ENCODE assay signal across 9 mouse cellular contexts in the genomic region with DNA sequence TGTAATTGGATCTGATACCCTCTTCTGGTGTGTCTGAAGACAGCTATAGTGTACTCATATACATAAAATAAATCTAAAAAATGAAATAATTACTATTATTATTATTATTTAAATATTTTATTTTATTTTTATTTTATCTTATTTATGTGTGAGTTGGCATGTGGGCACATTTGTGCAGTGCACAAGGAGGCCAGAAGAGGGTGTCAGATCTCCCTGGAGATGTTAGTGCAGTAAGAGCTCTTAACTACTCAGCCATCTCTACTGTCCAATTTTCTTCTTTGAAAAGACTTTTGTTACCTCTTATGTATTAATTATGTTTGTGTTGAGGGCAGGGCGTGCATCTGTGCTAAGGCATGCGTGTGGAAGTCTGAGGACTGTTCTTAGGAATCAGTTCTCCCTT. TPM values are rescaled to one million over a fixed set of nuclear protein-coding genes. Genes with fewer than 3 reads are reported as not detected.
DNase-seq lines count a peak whose midpoint lies in the region; ATAC-seq lines count a peak whose summit lies in the region.
"Had no signal": no experiment of that assay in that cellular context is flagged by ENCODE, and none has a peak within 500 bp of the region (broad histone marks: within the 10 kb centered on the region; RNA-seq: fewer than 3 reads in every experiment).

No protein-coding gene starts in this region.

- no peak overlapping the region for H3K4me2 ChIP-seq in kidney, embryonic 14.5 days (replicated peaks; ENCODE audit: low read depth, low read length)
- H3K4me2 ChIP-seq in forebrain, embryonic 12.5 days, result no peak overlapping the region
- H3K4me2 ChIP-seq: hindbrain, embryonic 13.5 days had no signal

- H3K36me3 ChIP-seq in kidney, embryonic 14.5 days (ENCODE audit: control insufficient read depth, insufficient read depth, low read length), result no peaks in the 10 kb centered on the region
- no peaks in the 10 kb centered on the region for H3K36me3 ChIP-seq in forebrain, embryonic 12.5 days (replicated peaks)
- H3K36me3 ChIP-seq: hindbrain, embryonic 13.5 days had no signal

- DNase-seq in kidney, adult 18-20 months, result peak; percentile 37
- peak; percentile 29 for DNase-seq in thymus, postnatal 0 days (ENCODE audit: low spot score)
- DNase-seq in thymus, adult 18-20 months, result no peak
- peak; percentile 29 to 60 for DNase-seq in kidney, postnatal 36 days
- no peak for DNase-seq in ovary, adult 18-20 months (ENCODE audit: low spot score)

- H3K4me3 ChIP-seq in kidney, embryonic 14.5 days (ENCODE audit: low read length), result no peak overlapping the region
- no peak overlapping the region for H3K4me3 ChIP-seq in forebrain, embryonic 12.5 days (replicated peaks)
- H3K4me3 ChIP-seq: hindbrain, embryonic 13.5 days had no signal

- 0 out of 2 replicates have a peak, but pooled peaks cover 2% of the 10 kb centered on the region for H3K27me3 ChIP-seq in kidney, embryonic 14.5 days (ENCODE audit: control insufficient read depth, insufficient read depth, low read length)
- peaks cover 3% of the 10 kb centered on the region; the same call in 1 of the 2 replicates for H3K27me3 ChIP-seq in forebrain, embryonic 12.5 days
- H3K27me3 ChIP-seq: hindbrain, embryonic 13.5 days had no signal

- H3K27ac ChIP-seq in kidney, embryonic 14.5 days (ENCODE audit: low read depth, low read length), result no peak overlapping the region
- H3K27ac ChIP-seq in forebrain, embryonic 12.5 days, result no peak overlapping the region
- H3K27ac ChIP-seq: hindbrain, embryonic 13.5 days had no signal

- no peaks in the 10 kb centered on the region for H3K9me3 ChIP-seq in kidney, embryonic 14.5 days (ENCODE audit: control insufficient read depth, low read length)
- H3K9me3 ChIP-seq in forebrain, embryonic 12.5 days, result no peaks in the 10 kb centered on the region
- H3K9me3 ChIP-seq: hindbrain, embryonic 13.5 days had no signal

- H3K9ac ChIP-seq in kidney, embryonic 14.5 days (ENCODE audit: low read depth, low read length), result no peak overlapping the region
- no peak overlapping the region for H3K9ac ChIP-seq in forebrain, embryonic 12.5 days
- H3K9ac ChIP-seq: hindbrain, embryonic 13.5 days had no signal

- peaks cover 6% of the 10 kb centered on the region; the same call in 1 of the 2 replicates for H3K4me1 ChIP-seq in kidney, embryonic 14.5 days (ENCODE audit: control insufficient read depth, insufficient read depth, low read length)
- H3K4me1 ChIP-seq in forebrain, embryonic 12.5 days, result peaks cover 13% of the 10 kb centered on the region

- 66% methylated on average over 2 of the region's 2 CpGs for whole genome bisulfite sequencing in kidney, embryonic 14.5 days
- 63% methylated on average over 2 of the region's 2 CpGs for WGBS in forebrain, embryonic 12.5 days

- ATAC-seq in kidney, embryonic 14.5 days (ENCODE audit: low FRiP score, low TSS enrichment), result no peak
- no peak for ATAC-seq in forebrain, embryonic 12.5 days (ENCODE audit: low FRiP score)
- ATAC-seq in cerebellum, adult (ENCODE audit: insufficient number of reproducible peaks, low FRiP score, low TSS enrichment), result no peak

RNA-seq across cellular contexts. Expression of a gene that starts 3.9 kb away (rescaled TPM):
- polyA plus RNA-seq in kidney, embryonic 14.5 days (2014; fragmentation: Nextera tagmentation; extraction: Ambion mirVana), result 36.6 and 41.6 TPM in 2 replicates
- 18.7 and 22.3 TPM in 2 replicates for polyA plus RNA-seq in thymus, postnatal 0 days (2015; fragmentation: Nextera tagmentation; extraction: Ambion mirVana)
- polyA plus RNA-seq in forebrain, embryonic 12.5 days (2016; fragmentation: Nextera tagmentation; extraction: Ambion mirVana), result 55.9 and 56.9 TPM in 2 replicates

RNA-seq across cellular contexts. Expression of a gene that starts 14.3 kb away (rescaled TPM):
- 11.7 and 12.3 TPM in 2 replicates for polyA plus RNA-seq in kidney, embryonic 14.5 days (2014; fragmentation: Nextera tagmentation; extraction: Ambion mirVana)
- 14.9 and 18.2 TPM in 2 replicates for polyA plus RNA-seq in thymus, postnatal 0 days (2015; fragmentation: Nextera tagmentation; extraction: Ambion mirVana)
- 9.5 and 9.6 TPM in 2 replicates for polyA plus RNA-seq in forebrain, embryonic 12.5 days (2016; fragmentation: Nextera tagmentation; extraction: Ambion mirVana)

RNA-seq across cellular contexts. Expression of a gene that starts 14.6 kb away (rescaled TPM):
- polyA plus RNA-seq in kidney, embryonic 14.5 days (2014; fragmentation: Nextera tagmentation; extraction: Ambion mirVana), result 46.5 and 48.6 TPM in 2 replicates
- 32.3 and 33.5 TPM in 2 replicates for polyA plus RNA-seq in thymus, postnatal 0 days (2015; fragmentation: Nextera tagmentation; extraction: Ambion mirVana)
- polyA plus RNA-seq in forebrain, embryonic 12.5 days (2016; fragmentation: Nextera tagmentation; extraction: Ambion mirVana), result 64.9 and 67.3 TPM in 2 replicates

RNA-seq across cellular contexts. Expression of a gene that starts 15.4 kb away (rescaled TPM):
- 1.1 and 3.4 TPM in 2 replicates for polyA plus RNA-seq in kidney, embryonic 14.5 days (2014; fragmentation: Nextera tagmentation; extraction: Ambion mirVana)
- polyA plus RNA-seq in thymus, postnatal 0 days (2015; fragmentation: Nextera tagmentation; extraction: Ambion mirVana), result 2.9 and 5.4 TPM in 2 replicates
- 0.69 TPM in 1 of 2 replicates, not detected in the other for polyA plus RNA-seq in forebrain, embryonic 12.5 days (2016; fragmentation: Nextera tagmentation; extraction: Ambion mirVana)

RNA-seq across cellular contexts. Expression of a gene that starts 20.3 kb away (rescaled TPM):
- polyA plus RNA-seq in kidney, embryonic 14.5 days (2014; fragmentation: Nextera tagmentation; extraction: Ambion mirVana), result 9.9 and 10.0 TPM in 2 replicates
- 5.1 and 5.9 TPM in 2 replicates for polyA plus RNA-seq in thymus, postnatal 0 days (2015; fragmentation: Nextera tagmentation; extraction: Ambion mirVana)
- polyA plus RNA-seq in forebrain, embryonic 12.5 days (2016; fragmentation: Nextera tagmentation; extraction: Ambion mirVana), result 6.7 and 7.3 TPM in 2 replicates

Comparison
In these comparisons a context has a peak if more than half of its experiments do, and no peak if none do; other contexts are left out.
1. DNase-seq: peak in kidney, adult 18-20 months (single experiment), thymus, postnatal 0 days (single experiment) and kidney, postnatal 36 days (2 of 2); none in thymus, adult 18-20 months (0 of 2) and ovary, adult 18-20 months (single experiment).